Mouse (Mus musculus) bone marrow macrophage, adult 2 months (primary cell): Measurements from ENCODE around the gene Supt20.

ENCODE experiments used
- CTCF ChIP-seq: IDR thresholded peaks from 2 replicates; pipeline ENCODE4 v1.5.1; 2012; ENCODE audit warnings: low read depth, mild to moderate bottlenecking, low read length, moderate library complexity
- POLR2A ChIP-seq: IDR thresholded peaks from 2 replicates; pipeline ENCODE4 v1.6.1; 2012; ENCODE audit warnings: mild to moderate bottlenecking, low read depth, low read length, borderline replicate concordance

DNA sequence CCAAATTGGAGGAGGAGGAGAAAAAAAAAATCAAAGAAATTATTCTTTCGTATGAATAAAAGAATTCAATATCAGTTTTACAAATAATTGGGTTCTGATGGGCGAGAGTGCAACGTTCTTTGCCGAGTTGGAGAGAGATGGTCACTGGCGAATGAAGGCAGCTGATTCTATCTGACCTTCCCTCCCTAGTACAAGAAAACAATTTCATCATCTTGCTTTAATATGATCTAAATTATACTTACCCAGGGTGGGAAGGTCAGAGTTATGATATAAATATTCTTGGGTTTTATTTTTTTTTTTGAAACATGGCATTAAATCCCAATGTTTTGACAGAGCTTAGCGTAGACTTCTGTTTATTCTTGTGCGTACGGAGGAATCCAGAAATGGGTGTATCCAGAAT is 64.8 kb downstream of the Supt20 start:
- no peak for TF ChIP-seq POLR2A
- no peak for TF ChIP-seq CTCF
